Mouse (Mus musculus) bone marrow, adult 2 months (tissue): ENCODE measurements around the gene Dzank1.

Source experiments
- CTCF ChIP-seq: fragments of 200-500 bp; IDR thresholded peaks from 2 replicates; pipeline ENCODE4 v1.5.1; 2011; ENCODE audit warnings: low read length, control low read depth; ENCODE audit not compliant: control insufficient read depth, insufficient read depth
- POLR2A ChIP-seq: fragments of 200-500 bp; IDR thresholded peaks from 2 replicates; pipeline ENCODE4 v1.6.1; 2011; ENCODE audit warnings: low read depth, mild to moderate bottlenecking, control low read depth, low read length, borderline replicate concordance; ENCODE audit not compliant: control insufficient read depth

- no peak for TF ChIP-seq POLR2A
- TF ChIP-seq CTCF: no peak
These were observed 41.8 kb downstream of the Dzank1 start for GRCm38 (mm10) chr2:144485439-144485838.
